Mouse (Mus musculus) kidney, embryonic 16.5 days (tissue): Measurements from ENCODE around the gene Adcy1. TPM values are rescaled to one million over a fixed set of nuclear protein-coding genes. Genes with fewer than 3 reads are reported as not detected.
A peak's percentile ranks its signal among the peaks of the same experiment; 100 is the strongest.

ENCODE experiments used
- ATAC-seq: fragments of 200-750 bp; cut with Nextera tagmentation; 2 replicates; pipeline ENCODE4 v1.8.0; 2017; ENCODE audit warnings: moderate TSS enrichment; ENCODE audit not compliant: low FRiP score, low TSS enrichment
- H3K27ac ChIP-seq: fragments of 300-500 bp; sonication (generic); 2 replicates; pipeline ENCODE4 v1.5.1; 2014; ENCODE audit warnings: low read length
- H3K27me3 ChIP-seq: fragments of 300-500 bp; sonication (generic); 2 replicates; pipeline ENCODE4 v1.6.1; 2014; ENCODE audit warnings: low read length, control low read depth, mixed read lengths; ENCODE audit not compliant: insufficient read depth
- H3K36me3 ChIP-seq: fragments of 300-500 bp; sonication (generic); 2 replicates; pipeline ENCODE4 v1.6.1; 2014; ENCODE audit warnings: low read length, control low read depth, mixed read lengths; ENCODE audit not compliant: insufficient read depth
- H3K4me1 ChIP-seq: fragments of 300-500 bp; sonication (generic); 2 replicates; pipeline ENCODE4 v1.6.1; 2014; ENCODE audit warnings: low read length, control low read depth, mixed read lengths; ENCODE audit not compliant: insufficient read depth
- H3K4me2 ChIP-seq: fragments of 300-500 bp; sonication (generic); replicated peaks from 2 replicates; pipeline ENCODE4 v1.6.1; 2014; ENCODE audit warnings: low read depth, low read length
- H3K4me3 ChIP-seq: fragments of 300-500 bp; sonication (generic); 2 replicates; pipeline ENCODE4 v1.5.1; 2014; ENCODE audit warnings: mild to moderate bottlenecking, low read length
- H3K9ac ChIP-seq: fragments of 300-500 bp; sonication (generic); replicated peaks from 2 replicates; pipeline ENCODE4 v1.6.1; 2014; ENCODE audit warnings: low read length
- H3K9me3 ChIP-seq: fragments of 300-500 bp; sonication (generic); 2 replicates; pipeline ENCODE4 v1.6.1; 2016; ENCODE audit warnings: low read length, control low read depth
- WGBS: fragments of 180-500 bp; shearing (Covaris S2); extraction: QIAGEN DNeasy Blood & Tissue Kit; methylation state at CpG from one replicate; pipeline ENCODE4 v1.1.7; 2014; 5-methylcytosine and 5-hydroxymethylcytosine counted together
- polyA plus RNA-seq: library from polyadenylated mRNA; unstranded; fragments of >200 nt; fragmentation: Nextera tagmentation; extraction: Ambion mirVana; gene quantifications from 2 replicates; pipeline ENCODE4 v1.2.1, GENCODE M21; 2015

Adcy1 gene
- polyA plus RNA-seq, 1 experiment from 2014 or later: 1.6 TPM

GRCm38 (mm10) chr11:7091120-7091519 is 27.8 kb downstream of the Adcy1 start:
- WGBS: 92% methylated on average over 5 of the region's 5 CpGs

DNA sequence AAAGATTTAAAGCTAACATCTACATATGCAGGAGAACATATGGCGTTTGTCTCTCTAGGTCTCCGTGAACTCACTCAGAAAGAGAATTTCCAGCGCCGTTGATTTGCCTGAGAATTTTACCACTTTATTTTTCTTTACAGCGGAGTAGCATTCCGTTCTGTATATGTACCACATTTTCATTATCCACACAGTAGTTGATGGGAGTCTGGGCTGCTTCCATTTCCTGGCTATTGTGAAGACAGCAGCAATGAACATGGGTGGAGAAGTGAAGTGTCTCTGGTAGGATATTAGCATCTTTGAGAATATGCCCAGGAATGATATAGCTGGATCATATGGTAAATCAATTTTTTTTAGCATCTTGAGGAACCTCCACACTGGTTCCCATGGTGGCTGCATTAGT is 31.6 kb downstream of the Adcy1 start:
- 90% methylated on average over 6 of the region's 6 CpGs for WGBS
- H3K4me2 ChIP-seq: no peak overlapping the region
- no peak overlapping the region for H3K4me3 ChIP-seq
- H3K27ac ChIP-seq: no peak overlapping the region
- no peaks in the 10 kb centered on the region for H3K4me1 ChIP-seq
- peaks cover 3% of the 10 kb centered on the region; the same call in 1 of the 2 replicates for H3K9me3 ChIP-seq
- no peaks in the 10 kb centered on the region for H3K36me3 ChIP-seq
- H3K9ac ChIP-seq: no peak overlapping the region
- no peaks in the 10 kb centered on the region for H3K27me3 ChIP-seq
- no peak for ATAC-seq

More at GRCm38 (mm10) chr11:7091120-7091519, 27.8 kb downstream of the Adcy1 start:
- peaks cover 3% of the 10 kb centered on the region; the same call in 1 of the 2 replicates for H3K9me3 ChIP-seq
- no peaks in the 10 kb centered on the region for H3K27me3 ChIP-seq
- H3K4me3 ChIP-seq: no peak overlapping the region
- no peak overlapping the region for H3K9ac ChIP-seq
- H3K4me1 ChIP-seq: no peaks in the 10 kb centered on the region
- H3K36me3 ChIP-seq: no peaks in the 10 kb centered on the region
- ATAC-seq: no peak
- no peak overlapping the region for H3K4me2 ChIP-seq
- no peak overlapping the region for H3K27ac ChIP-seq

DNA sequence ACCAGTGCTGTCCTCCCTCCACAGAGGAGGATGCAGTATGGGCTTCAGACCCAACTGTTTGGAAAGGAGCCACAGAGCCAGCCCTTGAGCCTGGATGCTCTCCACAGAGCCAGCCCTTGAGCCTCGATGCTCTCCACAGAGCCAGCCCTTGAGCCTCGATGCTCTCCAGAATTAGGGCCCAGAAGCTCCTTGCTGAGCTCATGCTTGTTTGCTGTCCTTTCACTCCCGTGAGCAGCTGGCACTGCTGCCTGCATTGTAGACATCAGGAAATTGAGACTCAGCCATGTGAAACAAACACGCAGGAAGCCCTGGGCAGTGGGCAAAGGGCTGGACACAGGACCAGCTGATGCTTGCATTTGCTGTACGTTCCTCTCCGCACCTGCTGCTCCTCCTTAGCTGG is 38.4 kb downstream of the Adcy1 start:
- H3K27me3 ChIP-seq: no peaks in the 10 kb centered on the region
- H3K9ac ChIP-seq: no peak overlapping the region
- no peaks in the 10 kb centered on the region for H3K9me3 ChIP-seq
- no peak overlapping the region for H3K4me3 ChIP-seq
- no peaks in the 10 kb centered on the region; the same call in 1 of the 2 replicates for H3K4me1 ChIP-seq
- 53% methylated on average over 6 of the region's 6 CpGs for WGBS
- ATAC-seq: peak; percentile 82
- no peaks in the 10 kb centered on the region for H3K36me3 ChIP-seq
- no peak overlapping the region for H3K27ac ChIP-seq
- H3K4me2 ChIP-seq: no peak overlapping the region

DNA sequence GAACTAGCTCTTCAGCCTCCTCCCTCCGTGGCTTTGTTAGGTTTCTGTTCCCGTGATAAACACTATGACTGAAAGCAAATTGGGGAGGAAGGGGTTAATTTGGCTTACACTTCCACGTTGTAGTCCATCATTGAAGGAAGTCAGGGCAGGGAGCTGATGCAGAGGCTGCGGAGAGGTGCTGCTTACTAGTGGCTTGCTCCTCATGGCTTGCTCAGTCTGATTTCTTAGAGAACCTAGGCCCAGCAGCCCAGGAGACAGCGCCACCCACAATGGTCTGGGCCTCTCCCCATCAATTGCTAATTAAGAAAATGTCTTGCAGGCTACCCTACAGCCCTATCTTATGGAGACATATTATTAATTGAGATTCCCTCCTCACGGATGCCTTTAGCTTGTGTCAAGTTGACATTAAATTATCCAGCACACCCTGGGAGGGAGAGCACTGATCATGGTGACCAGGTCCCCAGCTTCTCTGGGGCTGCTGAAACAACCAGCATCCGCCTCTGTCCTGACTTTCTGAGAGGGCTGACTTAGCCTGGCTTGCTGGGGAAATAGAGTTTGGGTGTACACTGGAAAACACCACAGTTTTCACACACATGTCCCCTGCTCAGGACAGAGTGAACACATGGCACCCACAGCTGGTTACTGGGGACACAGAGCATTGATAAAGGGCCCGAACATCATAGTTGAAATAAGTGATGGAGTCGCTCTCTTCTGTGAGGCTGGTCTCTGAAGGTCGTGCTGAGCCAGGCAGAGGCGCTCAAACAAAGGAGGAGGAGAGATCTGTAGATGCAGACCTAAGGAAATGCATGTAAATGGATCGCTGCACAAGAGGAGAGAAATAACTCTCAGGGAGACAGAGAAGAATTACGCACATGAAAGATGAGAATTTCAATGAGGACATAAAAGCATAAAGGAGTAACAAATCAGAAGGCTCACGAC is 39.2 kb downstream of the Adcy1 start:
- Histone ChIP-seq H3K4me3 (no peak overlapping the region), H3K27me3 (no peaks in the 10 kb centered on the region), H3K4me1 (no peaks in the 10 kb centered on the region; the same call in 1 of the 2 replicates), H3K36me3 (no peaks in the 10 kb centered on the region), H3K27ac (no peak overlapping the region), H3K9me3 (no peaks in the 10 kb centered on the region), H3K9ac (no peak overlapping the region), H3K4me2 (no peak overlapping the region)
- WGBS: 49% methylated on average over 14 of the region's 14 CpGs
- ATAC-seq: no peak

DNA sequence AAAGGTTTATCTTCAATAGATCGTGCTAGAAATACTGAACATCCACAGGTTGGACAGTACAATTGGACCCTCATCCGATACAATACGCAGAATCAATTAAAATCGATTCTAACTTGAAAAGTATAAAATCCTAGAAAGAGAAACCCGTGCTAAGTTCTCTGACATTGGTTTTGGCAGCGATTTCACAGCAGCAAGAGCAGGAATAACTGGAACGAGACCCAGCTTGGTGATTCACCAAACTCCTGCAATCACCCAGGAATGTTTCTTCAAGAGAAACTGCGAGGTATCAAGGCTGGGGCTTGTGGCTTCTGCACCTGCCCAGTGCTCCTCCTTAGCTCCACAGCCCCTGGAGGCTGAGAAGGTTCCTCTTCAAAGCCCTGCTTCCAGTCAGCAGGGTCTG is 42.0 kb downstream of the Adcy1 start:
- ATAC-seq: no peak
- WGBS: 91% methylated on average over 8 of the region's 8 CpGs
- Histone ChIP-seq H3K4me2 (no peak overlapping the region), H3K36me3 (no peaks in the 10 kb centered on the region), H3K4me1 (no peaks in the 10 kb centered on the region), H3K9me3 (no peaks in the 10 kb centered on the region), H3K27me3 (no peaks in the 10 kb centered on the region), H3K27ac (no peak overlapping the region), H3K9ac (no peak overlapping the region), H3K4me3 (no peak overlapping the region)

DNA sequence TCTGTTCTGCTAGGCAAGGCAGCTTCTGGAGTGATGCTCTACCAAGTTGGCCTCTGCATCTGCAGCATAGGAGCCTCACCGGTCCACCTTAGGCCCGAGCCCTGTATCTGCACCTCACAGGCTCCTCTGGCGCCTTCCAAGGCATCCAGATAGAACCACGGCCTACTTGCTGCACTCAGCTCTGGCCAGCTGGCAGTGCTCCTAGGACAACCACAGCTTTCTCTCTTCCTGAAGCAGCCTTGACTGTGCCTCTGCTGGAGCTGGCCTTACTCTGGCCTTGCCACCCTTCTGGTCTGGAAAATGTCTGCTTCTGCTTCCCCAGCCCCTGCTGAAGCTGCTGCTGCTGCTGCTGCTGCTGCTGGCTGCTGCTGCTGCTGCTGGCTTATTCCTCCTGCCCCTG is 45.8 kb downstream of the Adcy1 start:
- Histone ChIP-seq H3K4me3 (no peak overlapping the region), H3K36me3 (no peaks in the 10 kb centered on the region), H3K4me2 (no peak overlapping the region), H3K9me3 (no peaks in the 10 kb centered on the region), H3K27ac (no peak overlapping the region), H3K27me3 (no peaks in the 10 kb centered on the region), H3K9ac (no peak overlapping the region), H3K4me1 (no peaks in the 10 kb centered on the region)
- ATAC-seq: no peak
- 91% methylated on average over 4 of the region's 4 CpGs for WGBS

GRCm38 (mm10) chr11:7113046-7113445 is 49.8 kb downstream of the Adcy1 start:
- Histone ChIP-seq H3K27ac (no peak overlapping the region), H3K4me3 (no peak overlapping the region), H3K36me3 (no peaks in the 10 kb centered on the region), H3K4me2 (no peak overlapping the region), H3K9me3 (no peaks in the 10 kb centered on the region), H3K9ac (no peak overlapping the region), H3K4me1 (no peaks in the 10 kb centered on the region), H3K27me3 (no peaks in the 10 kb centered on the region)
- ATAC-seq: no peak
- 65% methylated on average over 4 of the region's 4 CpGs for WGBS

- ATAC-seq: no peak
These were observed 50.4 kb downstream of the Adcy1 start for GRCm38 (mm10) chr11:7113687-7114086.

DNA sequence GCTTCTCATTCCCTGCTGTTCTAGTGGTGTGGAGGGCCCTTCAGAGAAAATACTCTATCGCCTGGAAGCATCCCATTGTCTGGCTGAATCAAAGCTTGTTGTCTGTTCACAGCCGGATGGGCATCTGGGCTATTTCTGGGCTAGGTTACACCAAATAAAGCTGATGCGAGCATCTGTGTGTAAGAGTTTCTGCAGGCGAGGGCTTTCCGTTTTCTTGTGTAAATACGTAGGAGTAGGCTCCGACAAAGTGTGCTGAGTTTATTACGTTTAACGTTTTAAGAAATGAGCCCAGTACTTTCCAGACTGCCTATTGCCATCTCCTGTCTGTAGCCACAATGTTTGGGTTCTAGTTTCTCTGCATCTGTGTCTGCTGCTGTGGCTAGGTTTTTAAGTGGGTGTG is 51.0 kb downstream of the Adcy1 start:
- Histone ChIP-seq H3K4me1 (no peaks in the 10 kb centered on the region), H3K9ac (no peak overlapping the region), H3K9me3 (no peaks in the 10 kb centered on the region), H3K27ac (no peak overlapping the region), H3K4me2 (no peak overlapping the region), H3K36me3 (no peaks in the 10 kb centered on the region), H3K27me3 (no peaks in the 10 kb centered on the region), H3K4me3 (no peak overlapping the region)
- no peak for ATAC-seq
- 45% methylated on average over 9 of the region's 9 CpGs for WGBS

More at GRCm38 (mm10) chr11:7113687-7114086, 50.4 kb downstream of the Adcy1 start:
- no peak overlapping the region for H3K27ac ChIP-seq
- no peak overlapping the region for H3K4me3 ChIP-seq
- no peaks in the 10 kb centered on the region for H3K27me3 ChIP-seq
- H3K9me3 ChIP-seq: no peaks in the 10 kb centered on the region
- H3K9ac ChIP-seq: no peak overlapping the region
- no peaks in the 10 kb centered on the region for H3K4me1 ChIP-seq
- H3K36me3 ChIP-seq: no peaks in the 10 kb centered on the region
- 61% methylated on average over 6 of the region's 6 CpGs for WGBS
- no peak overlapping the region for H3K4me2 ChIP-seq

GRCm38 (mm10) chr11:7116647-7117046 is 53.4 kb downstream of the Adcy1 start:
- Histone ChIP-seq H3K36me3 (no peaks in the 10 kb centered on the region), H3K4me2 (no peak overlapping the region), H3K27me3 (no peaks in the 10 kb centered on the region), H3K9ac (no peak overlapping the region), H3K4me3 (no peak overlapping the region), H3K9me3 (no peaks in the 10 kb centered on the region), H3K27ac (no peak overlapping the region), H3K4me1 (no peaks in the 10 kb centered on the region)
- no peak for ATAC-seq
- 78% methylated on average over 2 of the region's 2 CpGs for WGBS
